Mouse (Mus musculus): Measurements from ENCODE around the gene Nubpl. TPM values are rescaled to one million over a fixed set of nuclear protein-coding genes. Genes with fewer than 3 reads are reported as not detected.

Nubpl gene
- total RNA-seq (2023) = 1 to 10 TPM; 3.6 to 4.9 TPM

DNA sequence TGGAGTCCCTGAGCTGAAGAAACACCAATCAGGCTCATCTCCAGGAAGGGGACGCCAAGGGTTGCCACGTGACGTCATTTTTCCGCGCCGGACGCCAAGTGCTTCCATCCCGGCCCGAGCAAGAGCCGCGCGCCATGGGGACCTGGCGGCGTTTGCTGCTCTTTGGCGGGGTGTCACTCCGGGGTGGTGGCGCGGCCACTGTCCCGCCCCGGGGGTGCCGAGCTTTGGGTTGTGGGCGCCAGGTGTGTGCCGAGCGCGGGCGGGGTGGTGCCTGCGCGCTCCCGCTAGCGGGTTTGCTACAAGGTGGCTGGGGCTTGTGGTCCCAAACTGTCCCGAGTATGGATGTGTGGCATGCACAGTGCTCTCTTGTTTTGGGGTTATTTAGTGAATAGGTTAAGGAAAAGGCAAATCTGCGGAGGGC is at the start of gene Nubpl:
Gene Nubpl (plus strand): TSS at position 88 of the 421 bp plus-strand sequence.

Other genes starting within 250 kb of the Nubpl start
- gene Heatr5a, start 126.4 kb upstream of the Nubpl start, total RNA-seq (2023) = 10 to 100 TPM; 27.6 to 40.0 TPM
- 1 to 10 TPM; 5.3 TPM for gene Dtd2, start 91.2 kb upstream of the Nubpl start, total RNA-seq (2023)
- not detected for gene Gpr33, start 69.7 kb upstream of the Nubpl start, total RNA-seq (2023)

All from T-cell, adult 66 days (primary cell).